Mouse (Mus musculus): ENCODE measurements around the gene Lrp6.

Lrp6 gene

GRCm38 (mm10) chr6:134436955-134437354 lies 129.8 kb downstream of the Lrp6 start:
- DNase-seq (ENCODE audit: low spot score in 2 of 2) = no peak

GRCm38 (mm10) chr6:134434866-134435390 lies 131.8 kb downstream of the Lrp6 start:
- DNase-seq (ENCODE audit: low spot score in 2 of 2) = no peak

- no peak for DNase-seq (ENCODE audit: low spot score in 2 of 2)
These were observed 132.7 kb downstream of the Lrp6 start for GRCm38 (mm10) chr6:134434044-134434443.

- DNase-seq (ENCODE audit: low spot score in 2 of 2) = no peak
These were observed 133.5 kb downstream of the Lrp6 start for GRCm38 (mm10) chr6:134433281-134433680.

DNA sequence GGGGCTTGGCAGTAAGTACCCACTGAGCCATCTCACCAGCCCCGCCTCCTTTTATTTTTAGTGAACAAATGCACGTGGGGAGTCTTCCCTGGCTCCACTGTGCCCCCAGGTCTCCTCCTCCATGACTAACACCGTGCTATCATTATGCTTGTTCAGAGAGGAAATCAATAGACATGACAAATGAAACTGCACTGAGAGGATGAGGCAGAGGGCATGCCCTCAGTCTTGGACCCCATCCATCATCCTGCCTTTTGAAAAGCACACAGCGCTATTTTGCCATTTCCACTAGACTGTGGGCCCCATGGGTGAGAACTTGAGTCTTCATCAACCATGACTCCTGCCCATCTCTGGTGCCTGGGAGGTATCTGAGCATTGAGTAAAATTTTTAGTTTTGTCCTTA lies 135.2 kb downstream of the Lrp6 start:
- DNase-seq (ENCODE audit: low spot score in 2 of 2) = no peak

DNA sequence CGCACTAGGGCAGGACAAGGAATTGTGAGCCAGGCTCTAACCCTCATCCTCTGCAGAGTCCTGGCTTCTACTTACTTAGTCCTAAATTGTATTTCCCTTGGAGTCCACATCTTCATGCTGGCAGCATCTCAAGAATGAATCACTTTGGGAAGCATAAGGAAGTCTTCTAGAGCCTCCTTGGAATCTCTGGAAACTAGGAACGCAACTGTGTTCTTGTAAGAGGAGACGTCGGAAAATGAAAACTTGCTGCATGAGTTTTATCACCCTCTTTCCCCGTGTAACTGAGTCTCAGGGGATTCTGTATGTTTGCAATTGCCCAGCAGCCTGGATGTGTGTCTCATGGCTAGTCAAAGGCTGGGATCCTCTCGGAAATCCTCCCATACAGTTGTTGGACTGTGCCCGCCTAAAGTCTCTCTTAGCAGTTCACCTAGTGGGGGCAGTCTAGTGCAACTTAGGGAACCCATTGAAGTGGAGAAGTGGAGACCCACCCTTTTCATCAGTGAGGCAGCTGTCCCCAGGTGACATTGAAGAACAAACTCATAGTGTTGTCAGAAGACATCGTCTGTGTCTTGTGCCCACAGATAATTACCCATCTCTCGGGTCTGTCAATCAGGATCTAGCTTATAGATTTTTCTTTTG lies 136.5 kb downstream of the Lrp6 start:
- DNase-seq (ENCODE audit: low spot score in 2 of 2) = no peak

GRCm38 (mm10) chr6:134428455-134428854 lies 138.3 kb downstream of the Lrp6 start:
- DNase-seq (ENCODE audit: low spot score in 2 of 2) = no peak

DNA sequence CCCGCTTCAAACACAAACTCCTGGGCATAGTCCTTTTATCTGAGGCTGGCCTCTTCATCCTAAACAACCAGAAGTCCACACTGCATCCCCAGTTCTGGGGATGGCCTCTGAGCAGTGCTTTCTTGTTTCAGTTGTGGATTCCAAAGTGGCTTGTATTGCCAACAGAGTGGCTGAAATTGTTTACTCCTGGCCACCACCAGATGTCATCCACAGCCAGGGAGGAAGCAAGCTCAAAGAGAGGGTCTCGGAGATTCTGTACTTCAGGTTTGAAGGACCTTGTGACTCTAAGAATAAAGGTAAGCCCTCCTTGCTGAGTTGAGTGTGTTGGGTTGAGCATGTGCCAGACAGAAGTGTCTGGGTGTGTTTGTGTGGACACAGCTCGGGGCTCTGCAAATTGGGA lies 139.6 kb downstream of the Lrp6 start:
- DNase-seq (ENCODE audit: low spot score in 2 of 2) = no peak

GRCm38 (mm10) chr6:134425216-134425717 lies 141.5 kb downstream of the Lrp6 start:
- peak in 1 of 2 experiments; percentile 40 for DNase-seq (ENCODE audit: low spot score in 2 of 2)

DNA sequence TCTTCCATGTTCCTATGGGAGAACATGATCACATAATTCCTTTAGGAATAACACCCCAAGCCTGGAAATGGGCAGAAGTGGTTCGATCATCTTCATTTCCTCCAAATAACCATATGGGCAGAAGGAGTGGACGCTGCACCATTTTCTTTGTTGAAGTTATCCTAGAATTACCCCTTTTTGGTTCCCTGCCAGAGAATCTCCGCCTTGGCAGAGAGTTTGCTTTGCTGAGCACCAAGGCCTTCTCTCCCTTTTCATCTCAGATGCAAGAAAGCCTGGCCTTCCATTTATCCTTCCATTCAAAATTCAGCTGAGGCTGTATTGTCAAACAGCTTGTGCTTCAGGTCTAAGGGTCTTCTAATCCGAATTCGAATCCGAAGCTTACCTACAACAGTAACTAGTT lies 144.8 kb downstream of the Lrp6 start:
- DNase-seq (ENCODE audit: low spot score in 2 of 2) = no peak

DNA sequence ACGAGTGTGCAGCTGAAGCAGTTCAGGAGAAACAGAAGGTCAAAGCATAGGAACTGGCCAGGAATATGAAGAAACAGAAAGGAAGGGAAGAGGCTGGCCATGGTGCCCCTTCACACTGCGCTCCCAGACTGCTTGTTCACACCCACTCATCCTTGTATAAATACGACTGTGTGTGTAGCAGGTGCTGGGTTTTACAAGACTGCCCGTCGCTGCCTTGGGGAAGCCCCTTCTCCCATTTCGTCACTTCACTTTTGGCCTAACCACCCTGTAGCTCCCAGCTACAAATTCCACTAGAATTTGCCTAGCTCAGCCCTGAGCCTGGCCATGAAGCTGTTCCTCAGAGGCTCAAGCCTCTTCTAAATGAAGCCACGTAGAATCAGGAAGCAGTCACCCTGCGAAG lies 146.4 kb downstream of the Lrp6 start:
- no peak for DNase-seq (ENCODE audit: low spot score in 2 of 2)

GRCm38 (mm10) chr6:134417886-134418285 lies 148.9 kb downstream of the Lrp6 start:
- DNase-seq (ENCODE audit: low spot score in 2 of 2) = no peak

DNA sequence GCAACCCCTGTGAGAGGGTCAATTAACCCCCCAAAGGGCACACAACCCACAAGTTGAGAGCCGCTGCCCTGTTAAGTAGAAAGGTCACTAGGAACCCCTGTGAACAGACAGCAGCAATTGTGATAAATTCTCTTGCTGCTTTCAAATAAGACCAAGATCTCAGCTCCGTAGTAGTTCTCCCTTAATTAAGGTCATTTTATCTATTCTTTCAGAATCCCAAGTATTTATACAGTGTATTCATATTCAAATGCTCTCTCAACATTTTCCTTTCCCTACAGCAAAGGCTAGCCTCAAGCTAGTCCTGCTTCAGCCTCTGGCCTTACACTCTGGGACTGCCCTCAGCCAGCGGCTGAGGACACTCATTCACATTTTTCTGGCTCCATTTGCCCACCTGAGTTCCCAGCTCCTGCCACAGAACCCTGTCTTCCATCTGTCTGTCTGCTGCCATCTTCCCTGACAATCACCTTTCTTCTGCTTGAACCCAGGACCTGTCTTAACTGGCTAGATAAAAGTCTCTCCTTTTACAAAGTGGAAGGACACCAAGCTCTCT lies 150.1 kb downstream of the Lrp6 start:
- no peak for DNase-seq (ENCODE audit: low spot score in 2 of 2)

- no peak for DNase-seq (ENCODE audit: low spot score in 2 of 2)
These were observed 152.3 kb downstream of the Lrp6 start for GRCm38 (mm10) chr6:134414532-134414883.

DNA sequence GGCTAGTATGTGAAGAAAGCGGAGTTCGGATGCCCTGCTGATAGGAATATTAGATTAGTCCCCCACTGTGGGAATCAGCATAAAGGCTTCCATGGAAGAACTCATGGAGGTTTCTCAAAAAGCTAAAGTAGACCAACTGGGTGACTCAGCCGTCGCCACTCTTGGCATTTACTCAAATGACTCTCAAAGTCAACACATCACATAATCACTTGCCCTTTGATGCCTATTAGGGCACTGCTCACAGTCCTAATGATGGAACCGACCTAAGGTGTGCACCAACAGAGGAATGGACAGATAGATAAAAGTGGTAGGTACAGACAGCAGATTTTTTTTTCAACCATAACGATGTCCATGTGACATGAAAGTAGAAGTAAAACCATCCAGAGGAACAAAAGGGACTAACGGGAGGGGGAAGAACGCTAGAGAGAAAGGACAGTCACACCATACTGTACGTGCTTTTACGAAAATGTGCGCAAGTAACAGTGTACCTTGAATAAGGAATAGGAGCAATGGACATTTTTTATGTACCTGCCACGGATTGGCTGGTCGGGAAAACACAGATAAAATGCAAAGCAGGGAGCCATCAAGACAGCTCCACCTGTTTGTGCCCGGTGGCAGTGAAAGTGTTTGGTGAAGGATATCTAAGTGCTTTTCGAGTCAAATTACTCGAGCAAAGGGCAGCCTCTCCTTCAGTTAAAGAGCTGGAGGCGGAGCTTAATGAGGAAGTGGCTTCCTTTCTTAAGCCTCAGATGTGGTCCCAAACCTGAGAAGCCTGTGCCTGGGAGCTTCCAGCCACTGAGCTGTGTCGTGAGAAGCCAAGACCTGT lies 152.8 kb downstream of the Lrp6 start:
- peak; percentile 43 to 60 for DNase-seq (ENCODE audit: low spot score in 2 of 2)

DNA sequence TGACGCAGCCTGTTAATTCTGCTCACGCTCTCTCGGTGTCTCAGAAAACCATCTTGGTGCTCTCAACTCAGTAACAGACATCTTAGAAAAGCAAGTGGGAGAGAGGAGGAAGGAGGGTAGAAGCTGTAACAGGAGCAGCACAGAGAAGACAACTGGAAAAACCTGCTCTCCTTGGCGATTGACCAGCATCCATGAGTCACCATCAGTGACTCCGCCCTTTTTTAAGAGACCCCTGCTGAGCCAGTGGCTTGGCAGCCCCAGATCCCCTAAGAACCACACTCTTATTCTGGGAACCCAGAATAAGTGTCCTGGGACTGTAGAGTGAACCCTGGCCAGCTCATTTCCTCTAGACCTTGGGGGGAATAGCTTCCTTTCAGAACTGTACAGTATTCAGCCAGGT lies 159.5 kb downstream of the Lrp6 start:
- no peak for DNase-seq (ENCODE audit: low spot score in 2 of 2)

GRCm38 (mm10) chr6:134403684-134404070 lies 163.1 kb downstream of the Lrp6 start:
- no peak for DNase-seq (ENCODE audit: low spot score in 2 of 2)

DNA sequence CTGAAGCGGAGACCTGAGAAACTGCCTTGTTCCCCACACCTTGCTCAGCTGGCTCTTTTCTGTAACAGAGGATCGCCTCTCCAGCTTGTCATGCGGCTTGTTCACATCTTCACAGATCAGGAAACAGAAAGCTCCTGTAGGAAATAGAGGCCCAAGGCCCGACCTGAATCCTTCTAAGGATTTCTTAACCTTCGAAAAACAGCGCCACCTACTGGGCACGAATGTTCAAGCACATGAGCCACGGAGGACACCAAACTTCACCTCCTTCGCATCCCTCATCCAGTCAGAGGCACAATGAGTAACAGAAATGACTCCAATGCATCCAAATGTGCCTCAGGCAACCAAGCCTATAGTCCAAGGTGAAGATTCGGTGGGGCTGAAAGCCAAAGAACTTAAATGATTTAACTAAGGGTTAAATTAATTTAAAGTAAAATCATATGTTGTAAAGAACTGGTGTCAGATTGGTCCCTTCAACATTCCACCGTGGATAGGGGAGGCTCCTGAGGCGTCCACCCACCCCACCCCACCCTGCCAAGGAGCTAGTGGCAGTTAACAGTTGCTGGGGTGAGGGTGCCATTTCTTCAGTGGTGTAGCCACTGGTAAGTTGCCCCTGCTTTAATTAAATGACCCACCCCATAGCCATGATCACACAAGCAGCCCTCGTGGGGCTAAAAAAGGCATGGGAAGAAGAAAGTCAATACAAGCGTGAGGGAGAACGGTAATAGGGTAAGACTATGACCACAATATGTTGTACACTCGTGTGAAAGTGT lies 163.7 kb downstream of the Lrp6 start:
- peak; percentile 35 to 77 for DNase-seq (ENCODE audit: low spot score in 2 of 2)

All from thymus, postnatal 10 days (tissue).